In genomic region chr15:97606630-97607381, GRCm38 (mm10) we compare ENCODE assay signal across 8 mouse cellular contexts.
DNase-seq lines count a peak whose midpoint lies in the region; ATAC-seq lines count a peak whose summit lies in the region.

No protein-coding gene starts in this region.

- peaks cover 13% of the 10 kb centered on the region for H3K4me1 ChIP-seq in embryonic facial prominence, embryonic 10.5 days
- peaks cover 15% of the 10 kb centered on the region for H3K4me1 ChIP-seq in hindbrain, embryonic 12.5 days

- H3K9ac ChIP-seq in hindbrain, embryonic 12.5 days, result peak overlapping the region; percentile 59

- H3K27me3 ChIP-seq in embryonic facial prominence, embryonic 10.5 days (replicated peaks; ENCODE audit: low read depth, poor library complexity, severe bottlenecking), result 0 out of 2 replicates have a peak, but pooled peaks cover 3% of the 10 kb centered on the region
- peaks cover 3% of the 10 kb centered on the region; the same call in 1 of the 2 replicates for H3K27me3 ChIP-seq in hindbrain, embryonic 12.5 days

- peak overlapping the region; percentile 58 for H3K4me3 ChIP-seq in embryonic facial prominence, embryonic 10.5 days
- H3K4me3 ChIP-seq in hindbrain, embryonic 12.5 days, result peak overlapping the region; percentile 36

- peak overlapping the region; percentile 64 for H3K4me2 ChIP-seq in hindbrain, embryonic 12.5 days (replicated peaks)

- 12% methylated on average over 25 of the region's 25 CpGs for WGBS in embryonic facial prominence, embryonic 10.5 days
- WGBS in hindbrain, embryonic 12.5 days, result 7% methylated on average over 25 of the region's 25 CpGs

- no peaks in the 10 kb centered on the region for H3K36me3 ChIP-seq in embryonic facial prominence, embryonic 10.5 days (replicated peaks)
- no peaks in the 10 kb centered on the region for H3K36me3 ChIP-seq in hindbrain, embryonic 12.5 days

- H3K9me3 ChIP-seq in embryonic facial prominence, embryonic 10.5 days, result no peaks in the 10 kb centered on the region
- no peaks in the 10 kb centered on the region for H3K9me3 ChIP-seq in hindbrain, embryonic 12.5 days (replicated peaks)

- peak; percentile 83 for DNase-seq in WW6 (ENCODE audit: low read depth, low spot score)
- peak; percentile 81 for DNase-seq in embryonic facial prominence, embryonic 10.5 days (ENCODE audit: low spot score)
- peak; percentile 63 to 76 for DNase-seq in left cerebral cortex, adult 18-20 months (ENCODE audit: low spot score in 2 of 2)
- peak; percentile 38 to 58 for DNase-seq in lung, postnatal 4 days
- DNase-seq in right cerebral cortex, postnatal 14 days, result peak; percentile 75

- peak overlapping the region; percentile 71 for H3K27ac ChIP-seq in embryonic facial prominence, embryonic 10.5 days (replicated peaks)
- peak overlapping the region; percentile 95 for H3K27ac ChIP-seq in hindbrain, embryonic 12.5 days

- ATAC-seq in CD4-positive, CD25-positive, alpha-beta regulatory T cell, adult 4 months, result peak; percentile 90
- peak; percentile 87 for ATAC-seq in hindbrain, embryonic 12.5 days (ENCODE audit: low FRiP score)
- no peak for ATAC-seq in erythroid progenitor cell, adult 5-6 weeks (replicated peaks; ENCODE audit: low FRiP score, poor library complexity, severe bottlenecking)
